ENCODE assay signal across 7 mouse cellular contexts in the genomic region with DNA sequence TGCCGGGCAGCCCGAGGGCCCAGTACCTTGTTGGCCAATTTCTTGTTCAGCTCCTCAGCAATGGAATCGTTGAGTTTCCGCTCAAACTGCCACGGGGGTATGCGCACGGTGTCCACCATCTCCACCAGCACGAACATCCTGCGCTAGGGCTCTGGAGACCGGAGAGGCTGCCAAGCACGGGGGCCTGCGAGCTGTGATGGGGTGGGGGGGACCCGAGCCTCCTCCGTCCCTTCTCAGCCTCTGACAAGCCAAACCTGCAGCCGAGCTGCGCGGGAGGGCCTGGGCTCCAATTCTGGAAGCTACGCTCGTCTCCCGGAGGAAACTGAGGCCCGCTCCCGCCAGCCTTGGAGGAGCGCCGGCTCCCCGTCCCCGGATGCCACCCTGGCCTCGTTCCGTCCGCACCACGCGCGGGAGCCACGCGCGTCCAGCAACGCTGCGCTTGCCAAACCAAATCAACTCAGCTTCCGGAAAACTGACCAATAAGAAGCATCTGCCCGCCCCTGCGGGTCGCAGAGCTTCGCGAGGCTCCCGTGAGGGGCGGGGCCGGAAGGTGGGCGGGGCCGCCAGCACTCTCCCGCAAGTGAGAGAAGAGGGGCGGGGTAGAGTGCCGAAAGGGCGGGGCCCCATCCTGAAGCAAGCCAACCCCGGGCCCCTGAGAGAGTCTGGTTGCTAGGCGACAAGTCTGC. TPM values are rescaled to one million over a fixed set of nuclear protein-coding genes. Genes with fewer than 3 reads are reported as not detected.
DNase-seq lines count a peak whose midpoint lies in the region; ATAC-seq lines count a peak whose summit lies in the region.

Gene Polr3h, minus strand, starts transcription at position 481 of the 686 bp plus-strand sequence.

- H3K27ac ChIP-seq in intestine, embryonic 16.5 days (ENCODE audit: low read length) = no peak within 1 kb of the TSS
- H3K27ac ChIP-seq in midbrain, embryonic 11.5 days (ENCODE audit: low read depth, low read length) = peak within 1 kb of the TSS; percentile 41

- H3K4me1 ChIP-seq in intestine, embryonic 16.5 days (ENCODE audit: control insufficient read depth, insufficient read depth, low read length) = peaks cover 16% of the 10 kb centered on the region
- H3K4me1 ChIP-seq in midbrain, embryonic 11.5 days (ENCODE audit: control insufficient read depth, insufficient read depth, low read length) = peaks cover 11% of the 10 kb centered on the region

- peak within 1 kb of the TSS; percentile 89 for H3K4me2 ChIP-seq in intestine, embryonic 16.5 days (ENCODE audit: low read depth, low read length)
- peak within 1 kb of the TSS; percentile 97 for H3K4me2 ChIP-seq in midbrain, embryonic 11.5 days

- peak; percentile 97 for ATAC-seq in intestine, embryonic 16.5 days
- peak; percentile 97 for ATAC-seq in midbrain, embryonic 11.5 days (ENCODE audit: low FRiP score)

- intact Hi-C loops in left cerebral cortex, postnatal 36 days (cut with DNase I) = no loop called here

- DNase-seq in adrenal gland, adult 8-10 months = peak; percentile 93
- peak; percentile 97 for DNase-seq in embryo, embryonic 9.5 days (ENCODE audit: extremely low spot score)
- DNase-seq in gastrocnemius, postnatal 4 days (ENCODE audit: low spot score in 2 of 2) = peak; percentile 92 to 96
- DNase-seq in left cerebral cortex, postnatal 36 days (ENCODE audit: low spot score in 2 of 2) = peak; percentile 91
- DNase-seq in midbrain, embryonic 11.5 days (ENCODE audit: low spot score, missing footprints) = peak; percentile 100
- peak; percentile 94 for DNase-seq in skeletal muscle tissue, adult 2 months (ENCODE audit: low read depth, low spot score)

- no peaks in the 10 kb centered on the region for H3K27me3 ChIP-seq in intestine, embryonic 16.5 days (replicated peaks; ENCODE audit: control insufficient read depth, insufficient read depth, low read length)
- H3K27me3 ChIP-seq in midbrain, embryonic 11.5 days (ENCODE audit: control insufficient read depth, insufficient read depth, low read length) = no peaks in the 10 kb centered on the region

- peak within 1 kb of the TSS; percentile 74 for H3K4me3 ChIP-seq in intestine, embryonic 16.5 days (ENCODE audit: low read length)
- peak within 1 kb of the TSS; percentile 64 for H3K4me3 ChIP-seq in midbrain, embryonic 11.5 days (ENCODE audit: low read depth, low read length)

- peak within 1 kb of the TSS; percentile 83 for H3K9ac ChIP-seq in intestine, embryonic 16.5 days (ENCODE audit: low read depth, low read length)
- H3K9ac ChIP-seq in midbrain, embryonic 11.5 days (ENCODE audit: low read length) = peak within 1 kb of the TSS; percentile 78

- no peaks in the 10 kb centered on the region for H3K36me3 ChIP-seq in intestine, embryonic 16.5 days (ENCODE audit: control insufficient read depth, insufficient read depth, low read length)
- H3K36me3 ChIP-seq in midbrain, embryonic 11.5 days (ENCODE audit: control insufficient read depth, insufficient read depth, low read length) = no peaks in the 10 kb centered on the region

- under 1% methylated on average over 54 of the region's 54 CpGs for WGBS in intestine, embryonic 16.5 days
- under 1% methylated on average over 54 of the region's 54 CpGs for WGBS in midbrain, embryonic 11.5 days

- no peaks in the 10 kb centered on the region for H3K9me3 ChIP-seq in intestine, embryonic 16.5 days (ENCODE audit: control insufficient read depth, low read length)
- H3K9me3 ChIP-seq in midbrain, embryonic 11.5 days (ENCODE audit: control insufficient read depth, low read length) = no peaks in the 10 kb centered on the region

RNA-seq across cellular contexts. Expression of gene Polr3h, which starts in this region (rescaled TPM):
- 10 to 100 TPM; 27.5 to 39.2 (median 31.5) TPM for total RNA-seq in adrenal gland, adult 8-10 months (2022)
- 10 to 100 TPM; 14.1 to 16.5 TPM for total RNA-seq in gastrocnemius, postnatal 4 days (2021)
- 83.9 and 85.0 TPM in 2 replicates for polyA plus RNA-seq in intestine, embryonic 16.5 days (2015; fragmentation: Nextera tagmentation; extraction: Ambion mirVana)
- 10 to 100 TPM; 46.7 to 58.5 TPM for total RNA-seq in left cerebral cortex, postnatal 36 days (2021)
- polyA plus RNA-seq in midbrain, embryonic 11.5 days (2014; fragmentation: Nextera tagmentation; extraction: Ambion mirVana) = 66.9 and 75.6 TPM in 2 replicates
